Mouse (Mus musculus) mouse trophoblast stem cell (cell line): ENCODE results near the gene Mis12.

Source experiments
- in situ Hi-C, 2 experiments: fragments of 300-500 bp; cut with MseI, MboI; formaldehyde crosslinking; loops; 2 replicates in 1 of 2; 3 replicates in 1 of 2; pipeline ENCODE4 v1.15.1; 2025

Mis12 gene

DNA sequence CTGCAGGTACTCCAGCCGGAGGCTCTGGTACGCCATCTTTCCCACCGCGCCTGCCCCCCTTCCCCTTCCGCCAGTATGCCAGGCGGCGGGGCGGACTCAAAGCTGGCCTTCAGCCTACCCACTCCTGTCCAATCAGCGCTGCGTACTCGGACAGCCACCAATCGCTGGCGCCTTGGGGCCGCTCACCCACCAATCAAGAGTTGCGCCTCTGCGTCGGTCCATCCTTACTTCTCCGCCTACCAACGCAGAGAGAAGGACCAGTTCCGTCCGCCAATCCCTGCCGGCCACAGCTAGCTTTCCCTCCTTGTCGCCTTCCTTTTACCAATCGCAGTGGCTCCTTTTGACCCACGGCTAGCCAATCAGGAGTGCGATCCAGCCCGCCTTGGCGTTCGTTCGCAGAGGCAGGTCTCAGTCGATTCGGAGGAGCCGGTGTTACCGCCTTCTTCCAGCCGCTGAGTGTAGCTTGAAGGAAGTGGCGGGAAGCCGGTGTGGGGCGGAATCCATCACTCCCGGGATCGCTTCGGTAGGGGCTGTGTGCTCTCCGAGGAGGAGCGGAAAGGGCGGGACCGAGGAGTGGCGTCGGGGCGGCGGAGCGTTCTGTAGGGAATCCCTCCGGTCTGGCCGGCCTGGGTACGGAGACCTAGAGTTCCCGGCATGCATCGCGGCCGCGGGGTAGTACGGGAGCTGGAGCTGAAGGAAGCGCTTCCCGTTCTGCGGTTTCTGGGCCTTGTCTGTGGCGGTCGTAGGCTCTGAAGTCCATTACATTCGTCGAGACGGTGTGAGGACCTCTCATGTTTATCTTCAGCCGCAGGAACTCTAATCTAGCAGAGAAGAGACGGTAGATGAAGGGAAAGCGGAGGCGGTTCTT lies at the start of gene Mis12, which contains the start of gene Derl2:
Gene Mis12 (plus strand): TSS at position 411 of the 868 bp plus-strand sequence.
Gene Derl2 (minus strand): TSS at position 641 of the 868 bp plus-strand sequence.
- in situ Hi-C loops, result no loop called here

DNA sequence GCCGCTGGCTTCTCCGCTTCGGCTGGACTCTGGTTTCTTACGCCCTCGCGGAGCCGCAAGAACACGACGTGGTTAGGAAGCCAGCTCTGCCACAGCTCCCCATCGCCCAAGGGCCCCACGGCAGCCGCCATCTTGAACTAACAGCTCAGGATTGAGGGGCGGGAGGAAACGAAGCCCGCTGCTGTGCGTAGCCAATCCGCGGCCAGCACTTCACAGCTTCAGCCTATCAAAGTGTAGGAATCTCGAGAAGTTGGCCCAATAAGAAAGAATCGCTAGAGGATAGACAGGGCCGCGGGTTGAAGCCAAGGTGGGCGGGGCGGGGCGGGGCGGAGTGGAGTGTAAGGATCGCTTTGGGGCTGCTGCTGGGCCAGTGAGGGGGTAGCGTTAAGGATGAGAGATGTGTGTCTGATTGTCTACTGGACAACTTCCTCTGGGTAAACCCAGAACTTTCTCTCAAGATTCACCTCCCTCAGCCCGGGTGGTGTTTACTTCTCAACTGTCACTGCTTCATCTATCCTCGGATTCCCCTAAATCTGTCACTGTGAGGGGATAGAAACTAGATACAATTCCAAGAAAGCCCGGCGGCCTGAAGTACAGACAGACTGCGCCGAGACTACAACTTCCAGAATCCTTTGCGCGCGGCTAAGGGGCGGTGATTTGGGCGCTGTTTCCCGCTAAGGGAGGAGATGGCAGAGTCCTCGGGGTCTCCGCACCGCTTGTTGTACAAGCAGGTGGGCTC lies 49.4 kb upstream of the Mis12 start, which contains the start of the genes Nup88 and Rpain:
Gene Nup88 (minus strand): TSS at position 153 of the 739 bp plus-strand sequence.
Gene Rpain (plus strand): TSS at position 393 of the 739 bp plus-strand sequence.
- in situ Hi-C loops, result no loop called here

DNA sequence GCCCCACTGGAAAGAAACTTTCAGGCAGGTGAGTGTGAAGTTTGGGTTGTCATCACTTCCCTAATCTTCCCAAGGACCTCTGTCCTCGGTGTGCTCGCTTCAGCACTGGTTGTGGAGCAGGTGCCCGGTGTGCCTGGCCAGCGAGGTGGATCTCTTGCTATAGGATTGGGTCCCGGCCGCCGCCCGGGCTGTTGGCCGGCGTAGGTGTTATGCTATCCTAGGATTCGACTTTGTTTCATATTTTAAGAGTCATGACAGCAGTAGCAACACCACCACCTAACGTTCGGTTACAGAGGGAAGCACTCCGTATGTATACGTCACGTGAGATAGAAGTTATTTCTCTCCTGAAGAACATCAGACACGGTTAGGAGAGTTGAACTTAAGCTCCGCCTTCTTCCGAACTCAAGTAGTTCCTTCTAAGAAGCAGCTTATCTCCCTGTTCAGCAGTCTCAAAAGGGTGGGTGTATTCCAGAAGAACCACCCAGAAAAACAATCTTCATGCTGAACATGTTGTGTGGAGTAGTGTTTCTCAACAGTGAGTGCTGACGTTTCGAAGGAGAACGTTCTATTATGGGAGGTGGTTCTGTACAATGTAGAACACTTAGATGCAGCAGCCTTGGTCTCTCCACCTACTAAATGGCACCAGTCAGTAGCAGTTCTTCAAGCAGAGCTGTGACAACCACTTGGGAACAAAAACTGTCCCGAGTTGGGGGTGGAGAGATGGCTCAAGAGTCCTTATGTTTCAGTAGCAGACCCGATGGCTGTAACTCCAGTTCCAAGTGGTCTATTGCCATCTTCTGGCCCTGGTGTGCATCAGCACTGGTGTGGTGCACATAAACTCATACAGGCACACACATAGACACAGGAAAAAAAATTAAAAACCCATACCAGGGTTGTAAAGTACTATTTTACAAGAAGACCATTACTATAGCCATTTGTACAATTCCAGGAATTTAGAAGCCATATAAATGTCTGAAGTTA lies 48.6 kb upstream of the Mis12 start:
- in situ Hi-C loops, result no loop called here

DNA sequence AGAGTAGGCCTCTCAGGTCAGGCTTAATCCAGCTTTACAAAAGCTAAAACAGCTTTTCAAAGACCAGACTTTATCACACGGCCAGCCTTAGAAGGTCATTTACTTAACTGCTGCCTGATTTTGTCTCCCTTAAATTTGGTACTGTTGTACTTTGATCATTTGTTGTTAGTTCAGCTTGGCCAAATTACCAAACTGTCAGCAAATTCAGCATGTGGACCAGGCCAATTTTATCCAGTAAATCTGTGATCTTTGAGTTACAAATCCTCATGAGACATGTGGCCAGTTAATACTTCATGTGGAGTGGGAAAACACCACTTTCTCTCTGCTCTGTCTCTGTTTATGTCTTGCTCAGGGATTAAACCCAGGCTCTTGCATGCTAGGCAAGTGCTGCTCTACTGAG lies 46.8 kb upstream of the Mis12 start:
- in situ Hi-C loops, result no loop called here

- in situ Hi-C loops, result no loop called here
Measured at GRCm38 (mm10) chr11:70973947-70974346, 45.5 kb upstream of the Mis12 start.

GRCm38 (mm10) chr11:70975193-70975592 lies 44.2 kb upstream of the Mis12 start:
- in situ Hi-C loops, result no loop called here

- in situ Hi-C loops, result no loop called here
Measured at GRCm38 (mm10) chr11:70977293-70977692, 42.1 kb upstream of the Mis12 start.

DNA sequence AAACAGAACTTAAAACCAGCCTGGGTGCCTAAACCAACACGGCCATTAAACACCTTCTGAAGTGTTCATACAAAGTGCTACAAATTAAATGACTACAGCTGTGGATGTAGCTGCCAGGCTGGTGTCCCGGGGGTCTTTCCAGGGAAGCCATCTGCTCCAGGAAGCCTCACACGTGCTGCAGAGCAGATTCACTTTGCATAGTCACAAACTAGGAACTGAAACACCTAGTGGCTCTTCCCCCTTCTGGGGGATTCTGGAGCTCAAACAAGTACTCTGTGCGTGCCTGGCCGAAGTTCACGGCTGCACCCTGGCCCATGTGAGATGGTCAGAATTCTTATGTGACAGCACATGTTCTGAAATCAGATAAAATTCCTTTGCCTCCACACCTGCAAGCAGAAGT lies 39.2 kb upstream of the Mis12 start:
- in situ Hi-C loops, result no loop called here

DNA sequence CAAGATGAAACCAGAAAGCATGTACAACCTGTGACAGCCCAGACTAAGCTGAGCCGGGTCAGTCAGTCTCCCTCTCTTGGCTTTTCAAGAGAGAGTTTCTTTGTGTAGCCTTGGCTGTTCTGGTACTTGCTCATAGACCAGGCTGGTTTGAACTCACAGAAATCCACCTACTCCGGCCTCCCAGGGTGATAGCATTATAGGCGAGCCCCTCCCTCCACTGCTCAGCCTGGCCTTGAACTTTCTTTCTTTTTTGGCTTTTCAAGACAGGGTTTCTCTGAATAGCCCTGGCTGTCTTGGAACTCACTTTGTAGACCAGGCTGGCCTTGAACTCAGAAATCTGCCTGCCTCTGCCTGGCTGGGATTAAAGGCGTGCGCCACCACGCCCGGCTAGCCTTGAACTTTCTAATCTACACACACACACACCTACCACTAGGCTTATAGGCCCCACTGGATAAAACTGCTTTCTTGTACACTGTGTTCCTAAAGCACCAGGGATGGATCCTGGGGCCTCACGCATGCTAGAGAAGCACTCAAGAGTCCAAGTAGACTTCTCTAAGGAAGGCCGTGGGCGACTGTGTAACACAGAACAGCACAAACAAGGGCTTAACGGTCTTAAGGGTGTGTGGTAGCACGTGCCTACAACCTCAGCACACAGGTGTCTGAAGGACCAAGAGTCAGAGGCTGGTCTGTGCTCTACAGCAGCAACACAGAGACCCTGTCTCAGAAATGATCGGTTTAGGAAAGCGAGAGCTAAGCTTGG lies 38.5 kb upstream of the Mis12 start:
- in situ Hi-C loops, result no loop called here

DNA sequence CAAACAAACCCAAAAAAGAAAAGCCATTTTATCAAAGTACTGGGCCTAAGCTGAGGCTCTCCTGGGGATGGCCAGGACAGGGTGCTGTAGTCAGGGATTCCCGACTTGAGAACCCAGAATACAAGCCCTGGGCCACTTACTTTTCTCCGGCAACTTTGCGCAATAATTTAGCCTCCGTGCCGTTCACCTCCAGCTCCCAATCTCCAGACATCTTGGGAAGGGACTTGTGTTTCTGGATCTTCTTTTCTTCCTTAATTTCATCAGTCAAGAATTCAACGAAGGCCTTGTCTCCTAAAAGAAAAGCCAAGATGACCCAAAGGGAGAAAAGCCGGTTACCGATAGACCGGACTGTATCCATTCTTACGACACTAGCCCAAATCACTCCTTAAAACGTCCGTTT lies 37.4 kb upstream of the Mis12 start:
- in situ Hi-C loops, result no loop called here

GRCm38 (mm10) chr11:70982557-70983228 lies 36.7 kb upstream of the Mis12 start, which contains the start of gene C1qbp:
C1qbp (minus strand) TSS chr11:70983026.
- in situ Hi-C loops, result no loop called here

DNA sequence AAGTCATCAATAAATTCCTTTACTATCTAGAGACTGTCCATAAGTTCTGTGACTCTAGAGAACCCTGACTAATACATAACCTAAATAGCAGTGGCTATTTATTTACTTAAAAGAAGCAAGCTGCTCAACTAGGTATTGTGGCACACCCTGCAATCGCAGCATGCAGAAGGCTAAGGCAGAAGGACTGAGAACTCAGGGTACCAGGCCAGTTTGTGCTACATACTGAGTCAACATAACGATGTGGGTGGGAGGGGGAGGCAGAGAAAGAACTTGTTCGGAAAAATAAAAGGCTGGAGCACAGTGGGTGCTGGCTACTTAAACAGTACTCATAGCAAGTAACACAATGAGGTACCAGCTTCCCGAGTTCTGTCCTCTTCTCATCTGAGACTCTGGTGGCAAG lies 18.2 kb upstream of the Mis12 start:
- in situ Hi-C loops, result no loop called here

DNA sequence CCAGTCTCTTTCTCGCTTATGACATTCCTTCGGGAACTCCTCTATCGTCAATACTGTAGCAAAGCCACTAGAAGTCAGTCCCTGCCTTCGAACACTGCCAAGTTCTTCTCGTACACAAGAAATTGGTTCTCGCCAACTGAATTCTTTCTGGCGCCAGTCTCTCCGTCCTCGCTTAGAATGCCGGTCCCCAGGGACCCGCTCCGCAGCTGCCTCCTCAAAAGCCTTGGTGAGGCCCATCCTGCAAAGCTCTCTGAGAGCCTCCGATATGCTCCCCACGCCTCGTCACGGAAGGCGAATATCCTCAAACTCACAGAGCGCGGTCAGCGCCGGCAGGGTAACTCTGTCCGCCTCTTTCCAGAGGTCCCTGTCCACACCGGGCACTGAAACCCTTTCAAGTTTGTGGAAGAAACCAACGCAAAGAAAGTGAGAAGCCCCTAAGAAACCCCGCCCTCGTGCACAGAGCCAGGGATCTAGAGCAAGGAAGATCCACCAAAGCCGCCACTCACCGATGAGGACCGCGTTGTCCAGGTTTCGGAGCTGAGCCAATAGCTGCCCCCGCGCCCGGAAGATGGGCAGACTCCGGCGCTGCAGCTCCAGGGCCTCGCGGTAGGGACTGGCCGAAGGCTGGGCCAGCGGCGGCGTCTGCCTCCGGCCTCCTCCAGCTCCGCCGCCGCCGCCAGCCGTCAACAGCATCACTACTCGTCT lies 15.6 kb upstream of the Mis12 start:
- in situ Hi-C loops, result no loop called here

DNA sequence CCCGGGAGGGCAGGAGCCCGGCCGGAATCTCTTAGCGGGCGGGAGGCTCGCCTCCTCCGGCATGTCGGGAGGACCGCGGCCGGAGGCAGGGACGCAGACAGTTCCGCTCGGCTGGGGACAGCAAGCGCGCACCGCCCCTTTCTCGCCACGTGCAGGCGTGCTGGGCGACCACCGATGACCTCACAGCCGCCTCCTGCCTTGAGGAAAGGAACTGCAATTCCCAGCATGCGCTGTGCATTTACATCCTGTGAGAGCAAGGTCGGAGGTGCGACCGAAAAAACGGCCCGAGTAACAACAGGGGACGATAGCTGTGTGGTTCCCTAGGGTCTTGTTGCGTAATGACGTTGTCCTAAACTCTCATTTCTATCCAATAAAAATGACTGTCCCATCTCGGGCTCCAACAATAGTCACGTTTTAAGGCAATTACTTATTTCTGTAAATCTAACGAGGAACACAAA lies 15.1 kb upstream of the Mis12 start, which contains the start of gene Dhx33:
Gene Dhx33 (minus strand): TSS at position 122 of the 458 bp plus-strand sequence.
- in situ Hi-C loops, result no loop called here

DNA sequence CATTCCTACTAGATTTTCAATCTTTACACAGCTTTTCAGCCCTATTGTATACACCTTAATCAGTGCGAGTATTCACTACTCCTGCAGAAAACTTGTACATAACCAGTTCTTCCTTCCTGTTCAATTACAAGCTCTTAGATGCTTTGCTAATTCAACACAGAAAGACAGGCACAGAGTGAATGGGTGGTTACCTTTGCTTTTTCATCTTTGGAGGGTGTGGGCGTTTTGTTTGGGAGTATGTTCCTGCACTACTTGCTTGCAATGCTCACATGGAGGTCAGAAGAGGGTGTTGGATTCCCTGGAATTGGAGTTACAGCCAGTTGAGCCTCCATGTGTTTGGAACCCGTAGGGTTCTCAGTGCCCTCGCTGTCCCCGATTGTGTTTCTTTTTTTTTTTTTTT lies 14.4 kb upstream of the Mis12 start:
- in situ Hi-C loops, result no loop called here

GRCm38 (mm10) chr11:71007026-71007425 lies 12.4 kb upstream of the Mis12 start:
- in situ Hi-C loops, result no loop called here

DNA sequence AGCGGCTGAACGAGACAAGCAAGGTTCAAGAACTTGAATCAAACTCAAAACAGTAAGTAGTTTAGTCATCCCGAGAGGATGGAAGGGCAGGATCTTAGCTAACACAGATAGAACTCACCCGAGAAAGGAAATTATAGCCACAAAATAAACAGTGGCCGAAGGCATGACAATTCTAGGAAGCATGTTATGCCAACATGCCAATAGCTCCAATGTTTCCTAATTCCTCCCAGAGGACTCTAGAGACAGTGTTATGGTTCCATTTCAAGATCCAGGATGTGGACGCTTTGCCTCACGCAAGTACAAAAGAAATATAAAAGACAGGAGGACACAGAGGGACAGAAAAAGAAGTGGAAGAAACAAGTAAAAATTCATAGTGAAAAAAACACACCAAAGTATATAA lies 11.6 kb upstream of the Mis12 start:
- in situ Hi-C loops, result no loop called here

GRCm38 (mm10) chr11:71008321-71008720 lies 11.1 kb upstream of the Mis12 start:
- in situ Hi-C loops, result no loop called here

DNA sequence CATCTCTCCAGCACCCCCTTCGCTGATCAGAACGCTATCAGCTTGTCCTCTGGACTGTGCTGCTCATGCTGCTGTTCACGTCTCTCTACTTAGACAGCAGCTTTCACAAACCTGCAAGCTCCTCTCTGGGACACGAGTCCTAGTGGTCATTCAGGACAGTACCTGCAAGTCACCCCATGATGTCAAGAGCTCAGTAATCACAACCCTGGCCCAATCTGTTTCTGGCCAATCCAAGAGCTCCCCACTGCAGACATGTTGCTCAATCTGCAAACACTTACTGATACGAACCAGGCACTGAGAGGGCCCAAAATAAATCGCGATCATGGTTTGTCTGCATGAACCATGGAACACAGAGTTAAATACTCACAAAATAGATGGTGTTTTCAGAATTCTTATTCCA lies 6.7 kb upstream of the Mis12 start:
- in situ Hi-C loops, result no loop called here
